Mouse (Mus musculus) adrenal gland, adult 18-20 months (tissue): ENCODE results near the gene Il17a. TPM values are rescaled to one million over a fixed set of nuclear protein-coding genes. Genes with fewer than 3 reads are reported as not detected.

ENCODE experiments used
- microRNA-seq, 2 experiments: library from miRNA; unstranded; fragments of <30 nt; microRNA quantifications; one replicate each; pipeline ENCODE4 v1.2.0; 2021; ENCODE audit warnings: borderline number of aligned reads in 2 of 2
- total RNA-seq, 2 experiments: library from RNA; stranded (reverse); gene quantifications; 1 replicate in 1 of 2; 2 replicates in 1 of 2; pipeline ENCODE4 v1.2.3; 2021

The Il17a gene
- total RNA-seq, 2 experiments from 2014 or later: not detected

Small RNA genes within 50 kb of the gene (microRNA-seq; reads per million reads assigned to microRNA genes)
- gene Mir133b: 0 reads per million in 2 experiments

Other genes starting within 250 kb of the Il17a start
- under 1 TPM in 1 of 2 experiments, not detected in 1; 0.03 TPM for gene Pkhd1, start 112.8 kb upstream of the Il17a start, total RNA-seq
- not detected for gene Il17f, start 59.7 kb downstream of the Il17a start, total RNA-seq
- 10 to 100 TPM in 1 of 2 experiments, 1 to 10 TPM in 1; 9.0 to 10.1 TPM for gene Mcm3, start 89.4 kb downstream of the Il17a start, total RNA-seq
- 10 to 100 TPM; 41.0 to 48.2 TPM for gene Paqr8, start 159.7 kb downstream of the Il17a start, total RNA-seq
- gene Efhc1, start 220.7 kb downstream of the Il17a start, total RNA-seq: 1 to 10 TPM; 1.9 to 2.6 TPM